Mouse (Mus musculus) inflammation-experienced regulatory T-cells, adult 16 weeks (primary cell): ENCODE results near the gene Cyp27b1. TPM values are rescaled to one million over a fixed set of nuclear protein-coding genes. Genes with fewer than 3 reads are reported as not detected.

ENCODE experiments used
- polyA plus RNA-seq: library from polyadenylated mRNA; unstranded; fragments of 100-300 nt; shearing (Covaris generic); gene quantifications from one replicate; pipeline ENCODE4 v1.2.1, GENCODE M21; 2017

Gene Cyp27b1
- polyA plus RNA-seq = not detected

DNA sequence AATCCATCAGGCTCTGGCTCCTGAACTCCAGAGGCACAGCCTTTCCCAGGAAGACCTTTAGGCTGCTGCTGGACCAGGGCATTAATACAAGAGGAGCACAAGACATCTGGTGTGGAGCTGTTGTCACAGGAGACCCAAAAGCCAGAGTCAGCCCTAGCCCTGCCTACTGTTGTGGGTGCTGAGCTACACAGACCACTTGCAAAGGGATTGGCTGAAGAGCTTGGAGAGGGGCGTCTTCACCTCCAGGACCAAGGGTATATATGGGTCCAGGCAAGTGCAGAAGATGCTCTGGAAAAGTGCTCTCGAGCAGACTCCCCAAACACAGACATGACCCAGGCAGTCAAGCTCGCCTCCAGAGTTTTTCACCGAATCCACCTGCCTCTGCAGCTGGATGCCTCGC lies at the start of gene Cyp27b1:
Gene Cyp27b1 (plus strand): TSS at position 297 of the 400 bp plus-strand sequence.

DNA sequence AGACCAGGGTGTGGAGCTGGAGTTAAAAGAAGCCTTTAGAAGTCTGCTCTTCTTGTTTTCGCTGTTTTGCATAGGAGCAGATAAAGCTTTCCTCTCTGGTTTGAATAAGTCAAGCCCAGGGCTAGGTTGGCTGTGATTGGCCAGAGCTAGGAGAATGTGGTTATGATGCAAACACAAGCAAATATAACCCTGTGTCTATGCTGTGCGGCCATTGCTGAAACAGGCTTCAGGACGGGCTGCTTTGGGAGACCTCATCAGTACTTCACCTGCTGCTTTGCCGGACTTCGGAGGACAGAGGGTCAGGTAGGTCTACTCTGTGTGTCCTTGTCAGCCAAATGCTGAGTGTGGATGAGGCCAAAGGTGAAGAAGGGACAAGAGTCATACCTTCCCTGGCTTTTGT lies 47.5 kb upstream of the Cyp27b1 start, which contains the start of gene Avil:
Gene Avil (plus strand): TSS at position 181 of the 400 bp plus-strand sequence.

DNA sequence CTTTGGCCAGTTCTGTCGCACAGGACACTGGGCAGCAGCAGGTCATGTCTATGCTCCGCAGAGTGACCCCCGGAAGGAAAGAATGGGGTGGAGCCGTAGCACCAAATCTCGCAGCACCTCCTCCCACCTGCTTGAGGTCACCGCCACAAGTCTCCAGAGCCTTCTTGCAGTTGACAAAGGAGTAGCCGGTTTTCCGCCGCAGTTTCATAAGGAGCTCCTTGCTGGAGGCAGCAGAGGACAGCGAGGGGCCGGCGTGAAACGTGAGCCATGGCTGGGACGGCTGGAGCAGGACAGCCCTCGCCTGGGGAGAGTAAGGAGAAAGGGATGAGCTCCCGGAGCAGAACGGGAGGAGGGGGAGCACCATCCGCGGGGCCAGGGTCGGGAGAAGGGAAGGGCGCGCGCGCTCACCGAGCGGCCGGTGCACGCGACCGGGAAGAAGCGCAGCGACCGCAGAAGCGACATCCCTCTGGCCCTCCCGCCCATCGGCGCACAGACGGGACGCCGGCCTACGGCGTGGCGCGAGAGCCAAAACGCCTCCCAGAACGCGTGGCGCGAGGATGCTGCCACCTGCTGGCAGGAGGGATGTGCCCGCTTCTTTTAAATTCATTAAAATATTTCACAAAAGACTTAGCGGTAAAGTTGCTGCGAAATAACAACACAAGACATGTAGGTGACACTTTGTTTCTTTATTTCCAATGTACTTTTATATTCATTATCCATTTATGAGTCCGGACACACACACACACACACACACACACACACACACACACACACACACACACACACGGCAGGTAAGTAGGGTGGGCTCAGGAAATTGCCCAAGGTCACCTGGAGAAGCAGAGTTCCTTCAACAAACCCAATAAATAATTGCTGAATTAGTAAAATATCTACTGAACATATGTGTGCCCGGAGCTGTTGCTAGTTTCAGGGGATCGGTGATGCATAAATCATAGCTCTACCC lies 17.4 kb upstream of the Cyp27b1 start, which contains the start of gene Tsfm:
Gene Tsfm (minus strand): TSS at position 505 of the 961 bp plus-strand sequence.

DNA sequence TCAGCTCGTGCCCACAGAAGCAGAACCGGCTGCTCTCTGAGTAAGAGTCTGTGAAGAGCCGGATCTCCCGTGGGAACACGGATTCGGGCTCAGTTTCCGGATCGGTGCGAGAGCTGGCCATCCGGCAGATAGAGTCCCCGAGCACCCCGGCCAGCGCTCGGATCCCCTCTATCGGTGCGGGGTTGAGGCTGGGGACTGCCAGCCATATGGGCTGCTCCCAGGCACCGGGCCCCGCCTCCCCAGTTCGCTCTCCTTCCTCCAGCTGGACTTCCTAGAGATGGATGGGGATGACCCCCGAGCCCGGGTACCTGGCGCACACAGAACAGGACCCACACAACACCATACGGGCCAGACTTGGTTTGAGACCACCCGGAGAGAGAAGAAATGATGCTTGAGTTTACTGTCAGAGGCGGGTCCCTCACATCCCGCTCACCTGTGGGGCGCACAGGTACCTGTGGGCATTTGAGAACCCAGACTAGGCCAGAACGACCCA lies 6.7 kb upstream of the Cyp27b1 start, which contains the start of the genes Mettl1 and Eef1akmt3:
Gene Mettl1 (plus strand): TSS at position 141 of the 493 bp plus-strand sequence.
Gene Eef1akmt3 (minus strand): TSS at position 240 of the 493 bp plus-strand sequence.

GRCm38 (mm10) chr10:127059968-127060916 lies 12.2 kb downstream of the Cyp27b1 start, which contains the start of gene March9:
TSS of gene March9 (minus strand) at chr10:127060184.

DNA sequence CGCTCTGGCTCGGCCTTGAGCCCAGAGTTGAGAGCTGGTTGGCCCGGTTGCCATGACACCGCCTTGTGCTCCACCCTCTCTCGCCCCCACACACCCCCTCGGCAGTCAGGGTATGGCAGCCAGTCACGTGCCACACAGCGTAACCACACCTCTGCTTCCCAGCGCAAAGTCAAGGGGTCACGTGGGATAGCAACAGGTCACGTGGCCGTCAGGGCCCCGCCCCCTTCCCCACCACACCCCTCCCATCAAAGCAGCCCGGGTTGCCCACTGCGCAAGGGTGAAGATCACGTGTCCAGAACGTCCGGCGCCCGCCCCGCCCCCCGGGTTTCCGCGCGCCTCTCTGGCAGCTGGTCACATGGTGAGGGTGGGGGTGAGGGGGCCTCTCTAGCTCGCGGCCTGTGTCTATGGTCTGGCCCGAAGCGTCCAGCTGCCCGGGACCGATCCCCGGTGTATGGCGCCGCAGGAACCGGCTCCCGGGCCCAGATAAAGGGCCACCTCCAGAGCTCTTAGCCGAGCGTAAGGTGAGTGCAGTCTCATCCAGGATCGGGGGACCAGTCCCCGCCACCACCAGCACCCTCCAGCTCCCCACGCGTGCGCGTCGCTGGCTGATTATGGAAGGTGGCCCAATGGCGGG lies 15.3 kb downstream of the Cyp27b1 start, which contains the start of gene Cdk4:
Gene Cdk4 (plus strand): TSS at position 296 of the 634 bp plus-strand sequence.

DNA sequence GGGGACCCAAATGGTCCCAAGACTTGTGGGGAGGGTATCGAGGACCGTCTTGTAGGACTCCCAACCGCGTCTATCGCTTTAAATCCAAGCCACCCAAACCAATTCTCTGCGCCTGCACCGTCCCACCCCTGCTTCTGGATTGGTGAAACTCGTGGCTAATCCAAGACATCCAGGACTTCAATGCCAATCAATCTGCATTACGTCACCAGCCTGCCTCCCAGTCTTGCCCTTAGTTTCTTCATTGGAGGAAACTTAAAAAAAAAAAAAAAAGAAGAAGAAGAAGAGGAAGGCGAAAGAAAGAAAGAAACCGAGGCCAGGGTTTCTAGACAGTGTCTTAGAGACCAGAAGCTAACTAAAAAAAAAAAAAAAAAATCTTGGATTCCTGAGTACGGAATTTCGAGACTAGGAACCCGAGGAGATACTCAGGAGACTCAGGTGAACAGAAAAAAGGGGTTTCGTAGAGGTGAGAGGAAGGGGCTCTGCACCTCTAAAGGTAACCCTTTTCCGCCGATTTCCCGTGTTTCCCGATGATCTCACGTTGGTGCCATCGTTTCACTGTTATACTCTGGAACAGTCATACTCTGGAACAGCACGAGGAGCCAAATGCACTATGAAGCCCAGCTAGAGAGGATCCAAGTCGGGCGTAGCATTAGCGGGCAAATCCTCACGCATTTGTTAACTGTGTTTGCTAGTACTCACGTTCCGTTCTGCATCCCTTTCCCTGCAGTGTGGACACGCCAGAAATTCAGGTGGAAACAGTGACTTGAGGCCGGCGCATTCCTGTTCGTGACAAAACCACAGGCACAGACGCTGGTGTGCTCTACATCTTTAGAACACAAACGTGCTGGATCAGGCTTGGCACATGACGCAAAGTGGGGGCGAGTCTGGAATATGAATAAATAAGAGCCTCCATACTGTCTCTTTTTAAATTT lies 22.4 kb downstream of the Cyp27b1 start, which contains the start of gene Tspan31:
Gene Tspan31 (minus strand): TSS at position 75 of the 932 bp plus-strand sequence.

DNA sequence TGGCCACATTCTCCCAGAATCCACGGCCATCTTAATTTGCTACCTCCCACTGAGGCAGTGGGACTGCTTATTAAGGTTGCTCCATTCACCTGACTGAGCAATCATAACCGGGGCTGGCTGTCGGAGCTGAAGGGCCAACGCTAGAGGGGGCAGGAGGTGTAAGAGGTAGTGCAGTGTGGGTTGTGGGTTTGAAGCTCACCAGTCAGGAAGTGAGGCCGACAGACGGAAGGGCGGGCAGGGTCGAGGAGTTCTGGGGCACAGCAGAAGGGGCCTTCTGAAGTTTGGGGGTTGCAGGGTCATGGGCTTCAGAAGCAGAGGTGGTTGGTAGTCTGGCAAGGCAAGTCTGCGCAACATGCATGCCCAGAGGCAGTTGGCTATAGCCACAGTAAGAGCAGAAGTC lies 27.0 kb downstream of the Cyp27b1 start, which contains the start of gene Agap2:
Gene Agap2 (plus strand): TSS at position 205 of the 400 bp plus-strand sequence.

Other genes with a start within 250 kb of the Cyp27b1 start
- 11.3 TPM for gene Atp23, start 146.9 kb upstream of the Cyp27b1 start, polyA plus RNA-seq
- 18.1 TPM for gene Ctdsp2, start 69.5 kb upstream of the Cyp27b1 start, polyA plus RNA-seq
- gene Avil, start 47.5 kb upstream of the Cyp27b1 start, polyA plus RNA-seq = 0.22 TPM
- 51.0 TPM for gene Tsfm, start 17.4 kb upstream of the Cyp27b1 start, polyA plus RNA-seq
- gene Mettl1, start 6.8 kb upstream of the Cyp27b1 start, polyA plus RNA-seq = 21.7 TPM
- gene Eef1akmt3, start 6.7 kb upstream of the Cyp27b1 start, polyA plus RNA-seq = 0.18 TPM
- 0.32 TPM for gene March9, start 11.9 kb downstream of the Cyp27b1 start, polyA plus RNA-seq
- gene Cdk4, start 15.3 kb downstream of the Cyp27b1 start, polyA plus RNA-seq = 398 TPM
- gene Tspan31, start 22.0 kb downstream of the Cyp27b1 start, polyA plus RNA-seq = 129 TPM
- gene Agap2, start 27.0 kb downstream of the Cyp27b1 start, polyA plus RNA-seq = 33.5 TPM
- gene Os9, start 72.9 kb downstream of the Cyp27b1 start, polyA plus RNA-seq = 232 TPM
- gene B4galnt1, start 117.0 kb downstream of the Cyp27b1 start, polyA plus RNA-seq = 632 TPM
- 6.5 TPM for gene Slc26a10, start 132.4 kb downstream of the Cyp27b1 start, polyA plus RNA-seq
- 0.32 TPM for gene Arhgef25, start 141.8 kb downstream of the Cyp27b1 start, polyA plus RNA-seq
- 141 TPM for gene Dtx3, start 147.5 kb downstream of the Cyp27b1 start, polyA plus RNA-seq
- 43.4 TPM for gene Pip4k2c, start 163.3 kb downstream of the Cyp27b1 start, polyA plus RNA-seq
- 0.33 TPM for gene Kif5a, start 215.1 kb downstream of the Cyp27b1 start, polyA plus RNA-seq
- gene Dctn2, start 218.1 kb downstream of the Cyp27b1 start, polyA plus RNA-seq = 131 TPM
- gene Mbd6, start 240.8 kb downstream of the Cyp27b1 start, polyA plus RNA-seq = 8.4 TPM